Mouse (Mus musculus) CH12.LX (cell line): ENCODE measurements around the gene Rai14. TPM values are rescaled to one million over a fixed set of nuclear protein-coding genes. Genes with fewer than 3 reads are reported as not detected.

ENCODE experiments used
- DNase-seq: peaks from one replicate; pipeline ENCODE4 v3.0.0-alpha.2; 2013; ENCODE audit errors: extremely low read depth
- H3K27ac ChIP-seq: 2 replicates; pipeline ENCODE4 v1.5.1; 2012; ENCODE audit warnings: low read depth, mild to moderate bottlenecking, control low read depth, moderate library complexity; ENCODE audit not compliant: insufficient read depth
- H3K27me3 ChIP-seq: replicated peaks from 2 replicates; pipeline ENCODE3; 2012; ENCODE audit warnings: inconsistent platforms
- H3K36me3 ChIP-seq, 2 experiments: replicated peaks in 1 of 2; 2 replicates each; pipeline versions ENCODE3 to v1.6.1; 2012; ENCODE audit warnings: inconsistent platforms in 1 of 2, low read length in 1 of 2, mild to moderate bottlenecking in 1 of 2, mixed read lengths in 1 of 2, moderate library complexity in 1 of 2; ENCODE audit not compliant: control insufficient read depth in 1 of 2, insufficient read depth in 1 of 2
- H3K4me1 ChIP-seq, 2 experiments: 2 replicates each; pipeline ENCODE4 v1.6.1; 2012; ENCODE audit warnings: inconsistent platforms in 1 of 2, moderate library complexity in 1 of 2; ENCODE audit not compliant: insufficient read depth in 2 of 2, control insufficient read depth in 1 of 2
- H3K4me2 ChIP-seq: 2 replicates; pipeline ENCODE4 v1.6.1; 2012; ENCODE audit warnings: low read depth, mild to moderate bottlenecking, control low read depth; ENCODE audit not compliant: poor library complexity, insufficient read depth, severe bottlenecking
- H3K4me3 ChIP-seq, 3 experiments: fragments of 150-350 bp in 1 of 3; sonication (generic) in 1 of 3; replicated peaks in 1 of 3; 2 replicates each; pipeline versions ENCODE3 to v1.5.1; 2011 to 2012; ENCODE audit warnings: low read depth in 2 of 3, low read length in 2 of 3, mild to moderate bottlenecking in 2 of 3, moderate library complexity in 2 of 3, control low read depth in 1 of 3, improper control_type of control experiment in 1 of 3, inconsistent platforms in 1 of 3, mixed read lengths in 1 of 3; ENCODE audit not compliant: poor library complexity in 1 of 3
- H3K79me2 ChIP-seq: replicated peaks from 2 replicates; pipeline ENCODE4 v1.6.1; 2012; ENCODE audit warnings: mild to moderate bottlenecking, moderate library complexity; ENCODE audit not compliant: control insufficient read depth, poor library complexity, insufficient read depth, severe bottlenecking; ENCODE audit errors: extremely low read depth
- H3K9ac ChIP-seq: 2 replicates; pipeline ENCODE4 v1.6.1; 2012; ENCODE audit warnings: low read depth, mild to moderate bottlenecking, control low read depth, moderate library complexity; ENCODE audit not compliant: insufficient read depth
- H3K9me3 ChIP-seq: replicated peaks from 2 replicates; pipeline ENCODE3; 2012; ENCODE audit warnings: low read length, inconsistent platforms, mixed read lengths
- BHLHE40 ChIP-seq: IDR thresholded peaks from 2 replicates; pipeline ENCODE4 v1.6.1; 2011; ENCODE audit warnings: mild to moderate bottlenecking, low read depth, low read length, improper control_type of control experiment
- CHD2 ChIP-seq: IDR thresholded peaks from 2 replicates; pipeline ENCODE4 v1.6.1; 2011; ENCODE audit warnings: low read length, improper control_type of control experiment
- EP300 ChIP-seq: IDR thresholded peaks from 2 replicates; pipeline ENCODE4 v1.6.1; 2011; ENCODE audit warnings: low read length, improper control_type of control experiment
- IRF4 ChIP-seq: IDR thresholded peaks from 2 replicates; pipeline ENCODE4 v1.6.1; 2014; ENCODE audit warnings: low read depth, mild to moderate bottlenecking, inconsistent platforms, low read length, improper control_type of control experiment
- JUN ChIP-seq: IDR thresholded peaks from 2 replicates; pipeline ENCODE4 v1.6.1; 2011; ENCODE audit warnings: low read depth, mild to moderate bottlenecking, low read length, improper control_type of control experiment, moderate library complexity; ENCODE audit not compliant: insufficient read depth
- JUND ChIP-seq: conservative IDR thresholded peaks from 2 replicates; pipeline ENCODE4 v1.6.1; 2011; ENCODE audit warnings: low read depth, low read length, improper control_type of control experiment
- MAFK ChIP-seq: IDR thresholded peaks from 2 replicates; pipeline ENCODE4 v1.6.1; 2011; ENCODE audit warnings: low read length, improper control_type of control experiment; ENCODE audit not compliant: insufficient replicate concordance
- MXI1 ChIP-seq: IDR thresholded peaks from 2 replicates; pipeline ENCODE4 v1.6.1; 2011; ENCODE audit warnings: mild to moderate bottlenecking, low read depth, low read length, improper control_type of control experiment
- NRF1 ChIP-seq: IDR thresholded peaks from 2 replicates; pipeline ENCODE4 v1.6.1; 2014; ENCODE audit warnings: low read depth, mild to moderate bottlenecking, inconsistent platforms, low read length, improper control_type of control experiment, moderate library complexity
- POLR2AphosphoS2 ChIP-seq: IDR thresholded peaks from 2 replicates; pipeline ENCODE4 v1.6.1; 2011; ENCODE audit warnings: low read depth, low read length, improper control_type of control experiment
- RAD21 ChIP-seq: IDR thresholded peaks from 2 replicates; pipeline ENCODE4 v1.6.1; 2011; ENCODE audit warnings: low read depth, mild to moderate bottlenecking, low read length, improper control_type of control experiment, moderate library complexity
- TBP ChIP-seq: conservative IDR thresholded peaks from 2 replicates; pipeline ENCODE4 v1.6.1; 2011; ENCODE audit warnings: low read depth, low read length, improper control_type of control experiment
- TCF12 ChIP-seq: IDR thresholded peaks from 2 replicates; pipeline ENCODE4 v1.6.1; 2014; ENCODE audit warnings: low read depth, mild to moderate bottlenecking, inconsistent platforms, low read length, improper control_type of control experiment
- UBTF ChIP-seq: IDR thresholded peaks from 2 replicates; pipeline ENCODE4 v1.6.1; 2012; ENCODE audit warnings: low read depth, mild to moderate bottlenecking, inconsistent platforms, low read length, improper control_type of control experiment, moderate library complexity
- USF2 ChIP-seq: conservative IDR thresholded peaks from 2 replicates; pipeline ENCODE4 v1.6.1; 2011; ENCODE audit warnings: low read depth, low read length, improper control_type of control experiment
- ZNF384 ChIP-seq: IDR thresholded peaks from 2 replicates; pipeline ENCODE4 v1.6.1; 2012; ENCODE audit warnings: low read depth, low read length, improper control_type of control experiment, inconsistent platforms
- dilution Hi-C: fragments of 300-500 bp; cut with MboI; formaldehyde crosslinking; loops from 2 replicates; pipeline ENCODE4 v1.14.3; 2020; ENCODE audit warnings: low sequenced_read_pairs; ENCODE audit not compliant: extremely low pct_unique_long_range_greater_than_20kb, extremely low pct_ligation_motif_present
- in situ Hi-C: fragments of 300-500 bp; cut with MboI; formaldehyde crosslinking; loops from 3 replicates; pipeline ENCODE4 v1.14.3; 2019; ENCODE audit warnings: low sequenced_read_pairs, low pct_ligation_motif_present, low pct_unique_long_range_greater_than_20kb, mixed read lengths
- polyA plus RNA-seq: library from polyadenylated mRNA; unstranded; fragments of >175 nt; gene quantifications from 2 replicates; pipeline ENCODE4 v1.2.1, GENCODE M21; 2012; ENCODE audit warnings: low read depth; ENCODE audit not compliant: insufficient read length
- total RNA-seq, 2 experiments: library from RNA; depleted of rRNA; stranded (reverse); fragments of 300-350 nt in 1 of 2; fragments of >200 nt in 1 of 2; gene quantifications; 2 replicates each; pipeline ENCODE4 v1.2.3; 2012 to 2014

The Rai14 gene
- total and polyA plus RNA-seq, 3 experiments: 7.5 to 14.1 (median 9.6) TPM

- Histone ChIP-seq H3K9ac (no peak overlapping the region), H3K4me2 (no peak overlapping the region), H3K4me3 (no peak overlapping the region), H3K27ac (no peak overlapping the region), H3K79me2 (no peaks in the 10 kb centered on the region), H3K4me1 (peaks cover 0 to 18% of the 10 kb centered on the region in 2 experiments; a peak in 2 of 4 replicates), H3K27me3 (no peaks in the 10 kb centered on the region), H3K36me3 (peaks cover 0 to 35% of the 10 kb centered on the region in 2 experiments), H3K9me3 (no peaks in the 10 kb centered on the region)
- TF ChIP-seq EP300 (no peak), TBP (no peak), RAD21 (no peak), NRF1 (no peak), JUND (no peak), TCF12 (no peak), BHLHE40 (no peak)
- dilution Hi-C loops: no loop called here
- in situ Hi-C loops: no loop called here
- no peak for DNase-seq
These were observed 7.3 kb downstream of the Rai14 start for GRCm38 (mm10) chr15:10707109-10707508.

- no peaks in the 10 kb centered on the region for H3K9me3 ChIP-seq
- peaks cover 0 to 11% of the 10 kb centered on the region in 2 experiments; a peak in 2 of 4 replicates for H3K4me1 ChIP-seq
- dilution Hi-C loops: no loop called here
- H3K9ac ChIP-seq: no peak overlapping the region
- no peaks in the 10 kb centered on the region for H3K79me2 ChIP-seq
- no peak for DNase-seq
- H3K27me3 ChIP-seq: no peaks in the 10 kb centered on the region
- TF ChIP-seq MXI1: no peak
- TF ChIP-seq IRF4: no peak
- TF ChIP-seq RAD21: no peak
- no peak for TF ChIP-seq UBTF
- no peak for TF ChIP-seq CHD2
- no peak for TF ChIP-seq ZNF384
- no peak for TF ChIP-seq USF2
- TF ChIP-seq JUN: no peak
- TF ChIP-seq POLR2AphosphoS2: no peak
- H3K27ac ChIP-seq: no peak overlapping the region
- in situ Hi-C loops: no loop called here
- H3K36me3 ChIP-seq: peaks cover 0 to 37% of the 10 kb centered on the region in 2 experiments
- no peak overlapping the region for H3K4me2 ChIP-seq
- no peak overlapping the region for H3K4me3 ChIP-seq
These were observed 8.0 kb downstream of the Rai14 start for GRCm38 (mm10) chr15:10706414-10706813.

- no peaks in the 10 kb centered on the region for H3K79me2 ChIP-seq
- in situ Hi-C loops: no loop called here
- no peak for TF ChIP-seq MAFK
- TF ChIP-seq NRF1: no peak
- TF ChIP-seq, all 38 proteins: peak for 0
- Histone ChIP-seq H3K27ac (no peak overlapping the region), H3K9ac (no peak overlapping the region), H3K4me3 (no peak overlapping the region), H3K4me2 (no peak overlapping the region), H3K36me3 (peaks cover 0 to 43% of the 10 kb centered on the region in 2 experiments), H3K4me1 (peaks cover 0 to 4% of the 10 kb centered on the region in 2 experiments; a peak in 1 of 4 replicates), H3K27me3 (no peaks in the 10 kb centered on the region), H3K9me3 (no peaks in the 10 kb centered on the region)
- dilution Hi-C loops: no loop called here
- DNase-seq: no peak
These were observed 8.7 kb downstream of the Rai14 start for GRCm38 (mm10) chr15:10705752-10706151.
